In genomic region chr8:105170381-105171115, GRCm38 (mm10) we compare ENCODE assay signal across 8 mouse cellular contexts. TPM values are rescaled to one million over a fixed set of nuclear protein-coding genes. Genes with fewer than 3 reads are reported as not detected.
DNase-seq lines count a peak whose midpoint lies in the region; ATAC-seq lines count a peak whose summit lies in the region.

TSS of gene Cbfb (plus strand) at chr8:105170674.

- H3K27me3 ChIP-seq in intestine, embryonic 15.5 days (replicated peaks): no peaks in the 10 kb centered on the region

- peak within 1 kb of the TSS; percentile 95 for H3K9ac ChIP-seq in intestine, embryonic 15.5 days

- no peaks in the 10 kb centered on the region for H3K9me3 ChIP-seq in intestine, embryonic 15.5 days

- no peaks in the 10 kb centered on the region for H3K36me3 ChIP-seq in intestine, embryonic 15.5 days

- peak; percentile 99 for DNase-seq in adrenal gland, adult 2 months
- DNase-seq in embryo, embryonic 11.5 days (ENCODE audit: low read depth, low spot score): peak; percentile 98
- DNase-seq in gastrocnemius, postnatal 36 days: peak; percentile 93 to 97
- DNase-seq in left cerebral cortex, postnatal 25 days (ENCODE audit: low spot score in 2 of 2): peak; percentile 91 to 94
- peak; percentile 98 for DNase-seq in mesoderm, embryonic 11.5 days (ENCODE audit: low read depth, low spot score)
- peak; percentile 89 for DNase-seq in right cerebral cortex, postnatal 25 days
- DNase-seq in urinary bladder, postnatal 36 days (ENCODE audit: low spot score in 2 of 2): peak; percentile 85 to 97

- ATAC-seq in intestine, embryonic 15.5 days: peak; percentile 95

- under 1% methylated on average over 69 of the region's 86 CpGs for WGBS in intestine, embryonic 15.5 days

- H3K27ac ChIP-seq in intestine, embryonic 15.5 days: peak within 1 kb of the TSS; percentile 99

- peak within 1 kb of the TSS; percentile 89 for H3K4me3 ChIP-seq in intestine, embryonic 15.5 days (replicated peaks)

- H3K4me1 ChIP-seq in intestine, embryonic 15.5 days (replicated peaks): peaks cover 2% of the 10 kb centered on the region; the same call in 1 of the 2 replicates

- intact Hi-C loops in gastrocnemius, postnatal 36 days (cut with DNase I): loop anchor here (5.0 kb wide), 1 partner anchor 92 kb away; the partner anchor contains the start of genes Fbxl8 and Tradd
- intact Hi-C loops in left cerebral cortex, postnatal 25 days (cut with DNase I): loop anchor here (2.0 kb wide), 2 partner anchors 18 to 54 kb away; partner anchors contain the start of gene D230025D16Rik

- peak within 1 kb of the TSS; percentile 64 for H3K4me2 ChIP-seq in intestine, embryonic 15.5 days (replicated peaks)

RNA-seq across cellular contexts. Expression of gene Cbfb, which starts in this region (rescaled TPM):
- total RNA-seq in adrenal gland, adult 2 months (2021): 10 to 100 TPM; 68.2 to 80.0 TPM
- 9.3 and 14.3 TPM in 2 replicates for polyA plus RNA-seq in adrenal gland, adult 2 months (2012; rRNA removed)
- 10 to 100 TPM; 45.0 to 53.4 TPM for total RNA-seq in gastrocnemius, postnatal 36 days (2021)
- 38.8 and 47.1 TPM in 2 replicates for polyA plus RNA-seq in intestine, embryonic 15.5 days (2015; fragmentation: Nextera tagmentation; extraction: Ambion mirVana)
- 10 to 100 TPM; 20.3 to 22.1 TPM for total RNA-seq in left cerebral cortex, postnatal 25 days (2021)

Comparison
In these comparisons a context has a peak if more than half of its experiments do, and no peak if none do; other contexts are left out.
1. Peak in every context shown above with its lines: DNase-seq, ATAC-seq, H3K4me3 ChIP-seq and H3K27ac ChIP-seq.